Mouse (Mus musculus): ENCODE data around the gene Plpp7.

GRCm38 (mm10) chr2:32063451-32064151 is 31.7 kb upstream of the Plpp7 start:
- TF ChIP-seq CTCF (IDR thresholded peaks at IDR 0.05; ENCODE audit: insufficient read depth, low read depth, low read length) (no peak), POLR2A (IDR thresholded peaks at IDR 0.05; ENCODE audit: insufficient read depth, low read depth, low read length) (no peak)
